Mouse (Mus musculus): ENCODE data around the gene Vav1. TPM values are rescaled to one million over a fixed set of nuclear protein-coding genes. Genes with fewer than 3 reads are reported as not detected.
"Not testable (repeated sequence)": the region's sequence is repeated elsewhere in the genome, so short reads cannot be mapped to it uniquely, and the experiment has no call there.

Gene Vav1
- polyA plus RNA-seq, 1 experiment from 2014 or later = 2.7 TPM

DNA sequence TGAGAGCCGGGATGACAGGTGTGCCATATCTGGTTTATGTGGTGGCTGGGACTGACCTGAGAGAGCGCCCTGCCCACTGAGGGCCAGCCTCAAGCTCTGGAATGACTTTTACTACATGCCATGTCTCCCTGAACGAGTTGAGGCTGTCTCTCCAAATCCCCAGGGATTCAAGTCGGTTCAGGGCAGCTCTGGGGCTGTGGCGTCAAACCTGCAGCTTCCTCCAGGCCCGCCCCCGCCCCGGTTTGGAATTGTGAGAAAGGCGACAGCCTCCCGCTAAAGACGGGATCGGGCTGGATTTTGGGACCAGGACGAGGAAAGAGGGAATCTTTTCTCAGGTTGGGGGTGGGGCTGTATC is 2.9 kb upstream of the Vav1 start:
- Histone ChIP-seq H3K4me1 (peaks cover 16% of the 10 kb centered on the region), H3K36me3 (no peaks in the 10 kb centered on the region), H3K4me3 (peak overlapping the region; percentile 61), H3K27ac (no peak overlapping the region), H3K9me3 (no peaks in the 10 kb centered on the region), H3K27me3 (ENCODE audit: insufficient read depth, poor library complexity, severe bottlenecking) (peaks cover 69% of the 10 kb centered on the region)
- DNase-seq (ENCODE audit: low spot score) = no peak
- 3% methylated on average over 13 of the region's 13 CpGs for WGBS

- H3K27me3 ChIP-seq (ENCODE audit: insufficient read depth, poor library complexity, severe bottlenecking) = peaks cover 63% of the 10 kb centered on the region
- WGBS = 0% methylated on average over 20 of the region's 20 CpGs
These were observed 2.2 kb upstream of the Vav1 start for GRCm38 (mm10) chr17:57276634-57277121.

DNA sequence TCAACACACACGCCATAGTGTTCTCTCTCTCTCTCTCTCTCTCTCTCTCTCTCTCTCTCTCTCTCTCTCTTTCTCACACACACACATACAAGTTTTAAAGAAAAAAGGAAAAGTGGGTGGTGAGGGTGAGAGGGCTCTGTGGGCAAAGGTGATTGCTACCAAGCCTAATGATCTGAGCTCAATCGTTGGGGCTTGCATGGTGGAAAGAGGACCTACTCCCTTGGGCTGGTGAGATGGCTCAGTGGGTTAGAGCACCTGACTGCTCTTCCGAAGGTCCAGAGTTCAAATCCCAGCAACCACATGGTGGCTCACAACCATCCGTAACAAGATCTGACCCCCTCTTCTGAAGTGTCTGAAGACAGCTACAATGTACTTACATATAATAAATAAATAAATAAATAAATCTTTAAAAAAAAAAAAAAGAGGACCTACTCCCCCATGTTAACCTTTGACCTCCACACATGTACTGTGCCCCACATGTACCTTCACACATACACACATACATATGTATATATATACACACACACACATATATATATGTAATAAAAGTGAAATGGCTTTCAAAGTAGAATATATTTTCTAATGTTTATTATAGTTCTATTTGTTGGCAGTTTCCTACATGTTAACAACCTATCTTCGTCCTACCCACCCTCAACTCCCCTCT is 1.2 kb upstream of the Vav1 start:
- not testable (repeated sequence) for H3K36me3 ChIP-seq; H3K9me3 ChIP-seq; H3K27ac ChIP-seq; DNase-seq (ENCODE audit: low spot score); H3K4me3 ChIP-seq
- Histone ChIP-seq H3K27me3 (ENCODE audit: insufficient read depth, poor library complexity, severe bottlenecking) (peaks cover 54% of the 10 kb centered on the region), H3K4me1 (peaks cover 16% of the 10 kb centered on the region)
- 75% methylated on average over 5 of the region's 5 CpGs for WGBS

More at GRCm38 (mm10) chr17:57276634-57277121, 2.2 kb upstream of the Vav1 start:
- Histone ChIP-seq H3K9me3 (no peaks in the 10 kb centered on the region), H3K4me1 (peaks cover 16% of the 10 kb centered on the region), H3K36me3 (no peaks in the 10 kb centered on the region), H3K4me3 (peak overlapping the region; percentile 61), H3K27ac (peak overlapping the region; percentile 52; the same call in 1 of the 2 replicates)
- peak; percentile 84 for DNase-seq (ENCODE audit: low spot score)

GRCm38 (mm10) chr17:57278537-57278936 is 363 bp upstream of the Vav1 start:
- Histone ChIP-seq H3K27me3 (ENCODE audit: insufficient read depth, poor library complexity, severe bottlenecking) (peaks cover 51% of the 10 kb centered on the region), H3K9me3 (no peaks in the 10 kb centered on the region), H3K36me3 (no peaks in the 10 kb centered on the region), H3K4me1 (peaks cover 16% of the 10 kb centered on the region), H3K27ac (no peak overlapping the region), H3K4me3 (no peak overlapping the region)
- 71% methylated on average over 2 of the region's 2 CpGs for WGBS
- DNase-seq (ENCODE audit: low spot score) = no peak

GRCm38 (mm10) chr17:57279591-57280224 is 808 bp downstream of the Vav1 start:
- DNase-seq (ENCODE audit: low spot score) = no peak
- peaks cover 41% of the 10 kb centered on the region for H3K27me3 ChIP-seq (ENCODE audit: insufficient read depth, poor library complexity, severe bottlenecking)
- WGBS = 54% methylated on average over 9 of the region's 9 CpGs

GRCm38 (mm10) chr17:57280411-57280810 is 1.5 kb downstream of the Vav1 start:
- peaks cover 34% of the 10 kb centered on the region for H3K27me3 ChIP-seq (ENCODE audit: insufficient read depth, poor library complexity, severe bottlenecking)
- H3K4me1 ChIP-seq = peaks cover 10% of the 10 kb centered on the region
- H3K4me3 ChIP-seq = no peak overlapping the region
- H3K9me3 ChIP-seq = no peaks in the 10 kb centered on the region
- no peaks in the 10 kb centered on the region for H3K36me3 ChIP-seq
- no peak overlapping the region for H3K27ac ChIP-seq
- no peak for DNase-seq (ENCODE audit: low spot score)
- 68% methylated on average over 3 of the region's 3 CpGs for WGBS

More at GRCm38 (mm10) chr17:57279591-57280224, 808 bp downstream of the Vav1 start:
- no peaks in the 10 kb centered on the region for H3K9me3 ChIP-seq
- no peaks in the 10 kb centered on the region for H3K36me3 ChIP-seq
- peaks cover 16% of the 10 kb centered on the region for H3K4me1 ChIP-seq
- no peak overlapping the region for H3K27ac ChIP-seq
- no peak overlapping the region for H3K4me3 ChIP-seq

- no peaks in the 10 kb centered on the region for H3K36me3 ChIP-seq
- no peak overlapping the region for H3K27ac ChIP-seq
- H3K4me3 ChIP-seq = no peak overlapping the region
- H3K9me3 ChIP-seq = no peaks in the 10 kb centered on the region
- 72% methylated on average over 5 of the region's 5 CpGs for WGBS
- no peak for DNase-seq (ENCODE audit: low spot score)
- H3K27me3 ChIP-seq (ENCODE audit: insufficient read depth, poor library complexity, severe bottlenecking) = peaks cover 15% of the 10 kb centered on the region
- H3K4me1 ChIP-seq = no peaks in the 10 kb centered on the region
These were observed 5.0 kb downstream of the Vav1 start for GRCm38 (mm10) chr17:57283906-57284305.

GRCm38 (mm10) chr17:57285077-57285476 is 6.2 kb downstream of the Vav1 start:
- Histone ChIP-seq H3K9me3 (no peaks in the 10 kb centered on the region), H3K27me3 (ENCODE audit: insufficient read depth, poor library complexity, severe bottlenecking) (peaks cover 5% of the 10 kb centered on the region), H3K4me3 (no peak overlapping the region), H3K27ac (no peak overlapping the region), H3K36me3 (no peaks in the 10 kb centered on the region), H3K4me1 (no peaks in the 10 kb centered on the region)
- WGBS = 76% methylated on average over 2 of the region's 2 CpGs
- no peak for DNase-seq (ENCODE audit: low spot score)

DNA sequence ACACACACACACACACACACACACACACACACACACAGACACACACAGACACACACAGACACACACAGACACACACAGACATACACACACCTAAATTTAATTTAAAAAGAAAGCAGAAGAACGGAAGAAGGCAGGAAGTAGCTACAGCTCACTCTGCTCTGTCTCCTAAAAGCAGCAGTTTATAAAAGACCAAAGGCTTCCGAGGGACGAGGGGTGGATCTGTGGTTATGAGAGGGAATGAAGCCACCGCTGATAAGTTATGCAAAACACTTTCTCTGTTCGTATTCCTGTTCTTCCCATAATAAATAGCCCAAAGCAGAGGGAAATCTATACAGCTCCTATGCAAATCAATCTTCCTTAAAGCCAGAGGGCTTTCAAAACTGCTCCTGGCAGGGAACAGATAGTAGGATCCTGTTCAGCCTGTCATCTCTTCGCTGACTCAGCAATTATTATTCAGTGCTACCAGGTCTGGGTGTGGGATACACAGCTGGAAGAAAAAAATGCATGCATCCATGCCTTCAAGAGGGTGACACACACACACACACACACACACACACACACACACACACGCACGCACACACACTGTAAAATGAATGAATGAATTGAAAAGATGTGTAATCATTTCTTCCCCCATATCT is 7.9 kb downstream of the Vav1 start:
- Histone ChIP-seq H3K36me3 (no peaks in the 10 kb centered on the region), H3K4me3 (no peak overlapping the region), H3K27me3 (ENCODE audit: insufficient read depth, poor library complexity, severe bottlenecking) (no peaks in the 10 kb centered on the region), H3K9me3 (no peaks in the 10 kb centered on the region), H3K4me1 (no peaks in the 10 kb centered on the region), H3K27ac (no peak overlapping the region)
- DNase-seq (ENCODE audit: low spot score) = no peak
- WGBS = 71% methylated on average over 8 of the region's 8 CpGs

DNA sequence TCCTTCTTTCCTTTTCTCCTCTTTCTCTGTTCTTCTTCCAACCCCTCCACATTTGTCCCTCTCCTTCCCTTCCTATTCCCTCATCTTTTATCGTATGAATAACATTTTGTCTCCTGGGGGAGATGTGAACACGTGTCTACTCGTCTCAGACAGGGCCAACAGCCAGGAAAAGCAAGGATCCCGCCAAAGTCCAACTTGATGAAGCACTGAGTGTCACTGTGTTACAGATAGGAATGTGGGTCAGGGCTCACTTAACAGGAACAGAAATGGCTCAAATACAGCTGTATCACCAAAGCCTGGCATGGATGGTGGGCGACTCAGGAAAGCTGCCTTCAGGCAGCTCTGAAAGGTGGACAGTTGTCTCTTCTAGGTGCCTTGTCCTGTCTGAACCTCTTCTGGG is 10.4 kb downstream of the Vav1 start:
- H3K36me3 ChIP-seq = no peaks in the 10 kb centered on the region
- 75% methylated on average over 5 of the region's 5 CpGs for WGBS
- H3K27me3 ChIP-seq (ENCODE audit: insufficient read depth, poor library complexity, severe bottlenecking) = no peaks in the 10 kb centered on the region
- no peaks in the 10 kb centered on the region for H3K4me1 ChIP-seq
- H3K9me3 ChIP-seq = no peaks in the 10 kb centered on the region
- H3K27ac ChIP-seq = no peak overlapping the region
- no peak for DNase-seq (ENCODE audit: low spot score)
- no peak overlapping the region for H3K4me3 ChIP-seq

GRCm38 (mm10) chr17:57290001-57290670 is 11.2 kb downstream of the Vav1 start:
- Histone ChIP-seq H3K9me3 (no peaks in the 10 kb centered on the region; the same call in 1 of the 2 replicates), H3K36me3 (no peaks in the 10 kb centered on the region), H3K27me3 (ENCODE audit: insufficient read depth, poor library complexity, severe bottlenecking) (no peaks in the 10 kb centered on the region), H3K27ac (peak overlapping the region; percentile 4; the same call in 1 of the 2 replicates), H3K4me3 (no peak overlapping the region), H3K4me1 (peaks cover 6% of the 10 kb centered on the region; the same call in 1 of the 2 replicates)
- DNase-seq (ENCODE audit: low spot score) = peak; percentile 78
- WGBS = 65% methylated on average over 9 of the region's 9 CpGs

DNA sequence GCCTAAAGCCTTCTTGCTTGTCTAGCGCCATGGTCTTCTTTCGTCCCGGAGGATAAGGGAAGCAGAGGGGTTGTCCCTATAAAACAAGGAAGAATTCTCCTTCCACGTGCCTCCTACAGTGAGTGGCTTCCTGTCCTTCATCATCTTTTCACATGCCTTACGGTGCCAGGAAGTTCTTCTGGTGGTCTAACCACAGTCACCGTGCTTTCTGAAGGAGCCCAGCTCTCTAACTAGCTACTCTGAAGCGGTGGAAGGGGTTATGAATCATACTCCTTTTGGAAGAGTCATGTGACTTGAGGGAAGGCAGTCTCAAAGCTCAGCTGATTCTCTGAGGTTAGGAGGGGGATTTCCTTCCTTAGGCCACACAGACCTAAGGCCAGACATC is 11.8 kb downstream of the Vav1 start:
- H3K36me3 ChIP-seq = no peaks in the 10 kb centered on the region
- no peaks in the 10 kb centered on the region for H3K27me3 ChIP-seq (ENCODE audit: insufficient read depth, poor library complexity, severe bottlenecking)
- DNase-seq (ENCODE audit: low spot score) = no peak
- 54% methylated on average over 7 of the region's 7 CpGs for WGBS
- peaks cover 7% of the 10 kb centered on the region; the same call in 1 of the 2 replicates for H3K4me1 ChIP-seq
- H3K9me3 ChIP-seq = no peaks in the 10 kb centered on the region; the same call in 1 of the 2 replicates
- no peak overlapping the region for H3K4me3 ChIP-seq
- peak overlapping the region; percentile 4; the same call in 1 of the 2 replicates for H3K27ac ChIP-seq

Data from heart, embryonic 10.5 days (tissue).